Mouse (Mus musculus) embryonic fibroblast, embryonic 13.5 days (primary cell): ENCODE measurements around the gene 6430531B16Rik.

ENCODE experiments used
- CTCF ChIP-seq: IDR thresholded peaks from 2 replicates; pipeline ENCODE4 v1.5.1; 2011; ENCODE audit warnings: mild to moderate bottlenecking, control low read depth, low read length, moderate library complexity, borderline replicate concordance; ENCODE audit not compliant: insufficient read depth
- POLR2A ChIP-seq: IDR thresholded peaks from 2 replicates; pipeline ENCODE4 v1.6.1; 2011; ENCODE audit warnings: low read depth, mild to moderate bottlenecking, control low read depth, low read length, moderate library complexity

GRCm38 (mm10) chr7:139992406-139992805, 13.9 kb upstream of the 6430531B16Rik start, which contains the start of gene Adam8:
- TF ChIP-seq CTCF (no peak), POLR2A (no peak)
